Mouse (Mus musculus): ENCODE results near the gene Catip. TPM values are rescaled to one million over a fixed set of nuclear protein-coding genes. Genes with fewer than 3 reads are reported as not detected.

Gene Catip
- total and polyA plus RNA-seq, 3 experiments: 0.29 to 2.3 (median 0.34) TPM

GRCm38 (mm10) chr1:74334607-74335006 lies 27.3 kb upstream of the Catip start:
- H3K9ac ChIP-seq (ENCODE audit: low read depth, low read length): no peak overlapping the region
- peaks cover 39% of the 10 kb centered on the region for H3K4me1 ChIP-seq (ENCODE audit: control insufficient read depth, insufficient read depth, low read length)
- WGBS: 64% methylated on average over 3 of the region's 3 CpGs
- intact Hi-C loops (cut with DNase I): no loop called here
- no peak for TF ChIP-seq POLR2A (IDR thresholded peaks at IDR 0.05; ENCODE audit: insufficient read depth, low read depth, low read length)
- 0 out of 2 replicates have a peak, but pooled peaks have one; percentile 40 for TF ChIP-seq EP300 (IDR thresholded peaks at IDR 0.05; ENCODE audit: insufficient read depth, low read depth, low read length)
- H3K79me2 ChIP-seq (replicated peaks; ENCODE audit: control insufficient read depth, insufficient read depth, low read length): 0 out of 2 replicates have a peak, but pooled peaks cover 1% of the 10 kb centered on the region
- H3K27ac ChIP-seq: peak overlapping the region; percentile 91
- H3K36me3 ChIP-seq (ENCODE audit: control insufficient read depth, insufficient read depth, low read length): peaks cover 12% of the 10 kb centered on the region
- peak overlapping the region; percentile 48 for H3K4me3 ChIP-seq
- no peak for DNase-seq
- H3K27me3 ChIP-seq (ENCODE audit: control insufficient read depth, insufficient read depth, low read length): no peaks in the 10 kb centered on the region

DNA sequence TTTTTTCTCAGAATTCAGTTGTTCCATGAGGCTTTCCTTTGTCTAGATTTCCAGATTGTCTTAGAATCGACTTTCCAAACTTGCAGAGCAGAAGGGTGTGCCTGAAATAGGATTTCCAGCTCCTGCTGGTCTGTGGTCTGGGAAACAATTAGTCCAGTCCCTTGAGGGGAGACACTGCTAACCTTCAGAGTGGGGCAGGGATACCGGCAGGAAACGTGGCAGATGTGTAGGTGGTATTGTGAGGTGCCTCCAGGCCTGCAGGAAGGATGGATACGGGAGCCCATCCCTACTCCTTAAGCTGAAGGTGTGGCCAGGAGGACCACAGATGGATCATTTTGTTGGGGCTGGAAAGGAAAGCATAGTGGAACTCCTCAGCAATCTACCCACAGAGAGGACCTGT lies 26.9 kb upstream of the Catip start:
- Histone ChIP-seq H3K79me2 (replicated peaks; ENCODE audit: control insufficient read depth, insufficient read depth, low read length) (0 out of 2 replicates have a peak, but pooled peaks cover 1% of the 10 kb centered on the region), H3K9ac (ENCODE audit: low read depth, low read length) (no peak overlapping the region), H3K4me1 (ENCODE audit: control insufficient read depth, insufficient read depth, low read length) (peaks cover 40% of the 10 kb centered on the region), H3K4me3 (peak overlapping the region; percentile 48), H3K27ac (peak overlapping the region; percentile 91), H3K27me3 (ENCODE audit: control insufficient read depth, insufficient read depth, low read length) (no peaks in the 10 kb centered on the region), H3K36me3 (ENCODE audit: control insufficient read depth, insufficient read depth, low read length) (peaks cover 12% of the 10 kb centered on the region)
- DNase-seq: peak; percentile 57 to 61
- intact Hi-C loops (cut with DNase I): no loop called here
- TF ChIP-seq POLR2A (IDR thresholded peaks at IDR 0.05; ENCODE audit: insufficient read depth, low read depth, low read length): peak; percentile 42
- peak; percentile 94 for TF ChIP-seq EP300 (IDR thresholded peaks at IDR 0.05; ENCODE audit: insufficient read depth, low read depth, low read length)
- TF ChIP-seq CTCF (IDR thresholded peaks at IDR 0.05): no peak
- 39% methylated on average over 4 of the region's 4 CpGs for WGBS

DNA sequence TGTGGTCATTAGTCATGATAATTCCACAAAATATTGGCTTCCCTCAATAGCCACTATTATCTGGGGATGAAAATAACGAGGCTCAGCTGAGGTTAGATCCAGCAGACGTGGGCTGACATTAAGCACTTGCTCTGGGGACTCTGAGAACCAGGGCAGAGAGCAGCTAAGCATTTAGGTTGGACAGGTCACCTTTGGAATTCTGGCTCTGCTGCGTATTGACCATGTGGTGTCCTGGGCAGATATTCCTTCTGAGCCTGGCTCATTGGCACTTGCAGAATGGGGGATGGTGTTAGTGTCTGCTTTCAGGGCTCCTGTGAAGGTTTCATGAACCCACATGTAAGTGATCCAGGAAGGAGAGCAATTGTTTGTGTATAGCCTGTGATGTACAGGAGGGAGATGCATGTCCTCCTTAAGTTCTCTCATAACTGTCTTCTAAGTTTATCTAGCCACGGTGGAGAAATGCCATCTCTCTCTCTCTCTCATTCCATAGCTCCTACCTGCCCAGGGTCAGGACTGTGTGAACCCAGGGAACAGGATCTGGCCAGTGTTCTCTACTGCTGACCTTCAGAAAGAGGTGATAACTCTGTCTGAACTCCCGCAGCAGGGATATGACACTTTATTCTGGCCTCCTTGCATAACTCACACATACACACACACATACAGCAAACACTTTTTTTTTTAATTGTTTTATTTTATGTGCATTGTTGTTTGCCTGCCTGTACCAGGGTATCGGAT lies 26.3 kb upstream of the Catip start:
- H3K27ac ChIP-seq: peak overlapping the region; percentile 91
- peaks cover 12% of the 10 kb centered on the region for H3K36me3 ChIP-seq (ENCODE audit: control insufficient read depth, insufficient read depth, low read length)
- TF ChIP-seq POLR2A (IDR thresholded peaks at IDR 0.05; ENCODE audit: insufficient read depth, low read depth, low read length) (0 out of 2 replicates have a peak, but pooled peaks have one; percentile 9), EP300 (IDR thresholded peaks at IDR 0.05; ENCODE audit: insufficient read depth, low read depth, low read length) (no peak; the same call in 1 of the 2 replicates)
- intact Hi-C loops (cut with DNase I): no loop called here
- H3K9ac ChIP-seq (ENCODE audit: low read depth, low read length): no peak overlapping the region
- DNase-seq: peak in 1 of 2 experiments; percentile 50
- H3K4me1 ChIP-seq (ENCODE audit: control insufficient read depth, insufficient read depth, low read length): peaks cover 43% of the 10 kb centered on the region
- H3K27me3 ChIP-seq (ENCODE audit: control insufficient read depth, insufficient read depth, low read length): no peaks in the 10 kb centered on the region
- no peak overlapping the region for H3K4me3 ChIP-seq
- 41% methylated on average over 6 of the region's 6 CpGs for WGBS
- 0 out of 2 replicates have a peak, but pooled peaks cover 1% of the 10 kb centered on the region for H3K79me2 ChIP-seq (replicated peaks; ENCODE audit: control insufficient read depth, insufficient read depth, low read length)

GRCm38 (mm10) chr1:74337241-74337771 lies 24.6 kb upstream of the Catip start:
- Histone ChIP-seq H3K4me1 (ENCODE audit: control insufficient read depth, insufficient read depth, low read length) (peaks cover 38% of the 10 kb centered on the region), H3K79me2 (replicated peaks; ENCODE audit: control insufficient read depth, insufficient read depth, low read length) (0 out of 2 replicates have a peak, but pooled peaks cover 1% of the 10 kb centered on the region), H3K36me3 (ENCODE audit: control insufficient read depth, insufficient read depth, low read length) (peaks cover 12% of the 10 kb centered on the region), H3K9ac (ENCODE audit: low read depth, low read length) (no peak overlapping the region), H3K27ac (peak overlapping the region; percentile 91), H3K4me3 (no peak overlapping the region), H3K27me3 (ENCODE audit: control insufficient read depth, insufficient read depth, low read length) (no peaks in the 10 kb centered on the region)
- TF ChIP-seq POLR2A (IDR thresholded peaks at IDR 0.05; ENCODE audit: insufficient read depth, low read depth, low read length): no peak
- TF ChIP-seq CTCF (IDR thresholded peaks at IDR 0.05): no peak
- no peak for TF ChIP-seq EP300 (IDR thresholded peaks at IDR 0.05; ENCODE audit: insufficient read depth, low read depth, low read length)
- DNase-seq: no peak
- intact Hi-C loops (cut with DNase I): no loop called here
- WGBS: 59% methylated on average over 3 of the region's 3 CpGs

DNA sequence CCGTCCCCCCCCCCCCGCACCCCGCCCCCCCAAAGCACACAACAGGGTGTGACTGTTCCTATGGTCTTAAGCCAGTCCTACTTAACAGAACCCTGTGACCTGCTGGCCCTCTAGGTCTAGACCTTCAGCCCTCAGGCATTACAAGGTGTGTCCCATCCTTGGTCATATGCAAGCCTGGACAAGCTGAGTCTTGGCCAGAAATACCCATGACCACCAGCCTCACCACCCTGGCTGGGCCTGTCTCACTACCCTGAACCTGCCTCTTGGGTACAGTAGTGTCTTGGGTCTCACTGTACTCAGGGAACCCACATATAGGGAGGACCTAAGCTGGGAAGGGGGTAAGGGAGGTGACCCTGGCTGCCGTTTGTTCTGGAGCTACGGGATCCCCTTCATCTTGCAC lies 23.9 kb upstream of the Catip start:
- H3K79me2 ChIP-seq (replicated peaks; ENCODE audit: control insufficient read depth, insufficient read depth, low read length): 0 out of 2 replicates have a peak, but pooled peaks cover 1% of the 10 kb centered on the region
- no peaks in the 10 kb centered on the region for H3K27me3 ChIP-seq (ENCODE audit: control insufficient read depth, insufficient read depth, low read length)
- no peak for DNase-seq
- intact Hi-C loops (cut with DNase I): no loop called here
- peaks cover 39% of the 10 kb centered on the region for H3K4me1 ChIP-seq (ENCODE audit: control insufficient read depth, insufficient read depth, low read length)
- H3K27ac ChIP-seq: no peak overlapping the region; the same call in 1 of the 2 replicates
- H3K36me3 ChIP-seq (ENCODE audit: control insufficient read depth, insufficient read depth, low read length): peaks cover 12% of the 10 kb centered on the region
- no peak overlapping the region for H3K4me3 ChIP-seq
- no peak overlapping the region for H3K9ac ChIP-seq (ENCODE audit: low read depth, low read length)
- TF ChIP-seq EP300 (IDR thresholded peaks at IDR 0.05; ENCODE audit: insufficient read depth, low read depth, low read length) (no peak), POLR2A (IDR thresholded peaks at IDR 0.05; ENCODE audit: insufficient read depth, low read depth, low read length) (no peak), CTCF (IDR thresholded peaks at IDR 0.05) (no peak)
- WGBS: 54% methylated on average over 5 of the region's 5 CpGs

DNA sequence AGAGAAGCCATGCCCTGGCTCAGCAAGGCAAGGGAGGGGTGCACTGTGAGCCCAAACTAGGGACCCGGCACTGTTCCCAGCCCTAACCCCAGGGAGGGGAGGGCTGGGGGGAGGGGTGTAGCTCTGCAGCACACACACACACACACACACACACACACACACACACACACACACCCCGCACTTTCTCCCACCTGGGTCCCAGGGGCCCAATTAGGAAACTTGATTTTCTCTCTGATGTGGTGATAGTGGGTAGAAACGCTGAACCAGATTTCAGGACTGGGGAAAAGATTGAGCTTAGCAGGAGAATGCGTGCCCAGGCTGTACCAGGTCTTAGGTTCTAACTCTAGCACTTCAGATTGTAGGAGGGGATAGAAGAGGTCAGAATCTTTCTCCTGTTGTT lies 23.3 kb upstream of the Catip start:
- Histone ChIP-seq H3K36me3 (ENCODE audit: control insufficient read depth, insufficient read depth, low read length) (peaks cover 12% of the 10 kb centered on the region), H3K27ac (no peak overlapping the region), H3K4me3 (no peak overlapping the region), H3K27me3 (ENCODE audit: control insufficient read depth, insufficient read depth, low read length) (no peaks in the 10 kb centered on the region), H3K9ac (ENCODE audit: low read depth, low read length) (no peak overlapping the region), H3K4me1 (ENCODE audit: control insufficient read depth, insufficient read depth, low read length) (peaks cover 41% of the 10 kb centered on the region), H3K79me2 (replicated peaks; ENCODE audit: control insufficient read depth, insufficient read depth, low read length) (0 out of 2 replicates have a peak, but pooled peaks cover 1% of the 10 kb centered on the region)
- DNase-seq: no peak
- WGBS: 57% methylated on average over 4 of the region's 4 CpGs
- intact Hi-C loops (cut with DNase I): no loop called here
- TF ChIP-seq CTCF (IDR thresholded peaks at IDR 0.05) (no peak), POLR2A (IDR thresholded peaks at IDR 0.05; ENCODE audit: insufficient read depth, low read depth, low read length) (no peak), EP300 (IDR thresholded peaks at IDR 0.05; ENCODE audit: insufficient read depth, low read depth, low read length) (no peak)

All from heart, adult 2 months (tissue).